Mouse (Mus musculus) urinary bladder, postnatal 0 days (tissue): Measurements from ENCODE around the gene Proser3. TPM values are rescaled to one million over a fixed set of nuclear protein-coding genes. Genes with fewer than 3 reads are reported as not detected.
A peak's percentile ranks its signal among the peaks of the same experiment; 100 is the strongest.

ENCODE experiments used
- microRNA-seq: library from miRNA; unstranded; fragments of <30 nt; microRNA quantifications from one replicate; pipeline ENCODE4, GENCODE M21; 2016
- polyA plus RNA-seq: library from polyadenylated mRNA; unstranded; fragments of >200 nt; fragmentation: Nextera tagmentation; extraction: Ambion mirVana; gene quantifications from 2 replicates; pipeline ENCODE4 v1.2.1, GENCODE M21; 2015

Proser3 gene
- 3.2 and 3.9 TPM in 2 replicates for polyA plus RNA-seq

GRCm38 (mm10) chr7:30552102-30553020, at the start of gene Proser3, which contains the start of gene Hspb6:
Gene Proser3 (minus strand): TSS chr7:30552299.
Gene Hspb6 (plus strand): TSS chr7:30552178.

GRCm38 (mm10) chr7:30598786-30599185, 46.7 kb upstream of the Proser3 start, which contains the start of gene Zbtb32:
Gene Zbtb32 (minus strand): TSS chr7:30598909.

GRCm38 (mm10) chr7:30588676-30589434, 36.8 kb upstream of the Proser3 start, which contains the start of gene Kmt2b:
Gene Kmt2b (minus strand): TSS chr7:30588726.

GRCm38 (mm10) chr7:30564970-30565571, 13.0 kb upstream of the Proser3 start, which contains the start of gene Igflr1:
Gene Igflr1 (plus strand): TSS chr7:30565427.

GRCm38 (mm10) chr7:30563117-30563905, 11.2 kb upstream of the Proser3 start, which contains the start of the genes U2af1l4, Gm49396 and Psenen:
Gene U2af1l4 (plus strand): TSS chr7:30563301.
Gene Gm49396 (plus strand): TSS chr7:30563344.
Gene Psenen (minus strand): TSS chr7:30563627.

GRCm38 (mm10) chr7:30559443-30559954, 7.4 kb upstream of the Proser3 start, which contains the start of gene Lin37:
Gene Lin37 (minus strand): TSS chr7:30559838.

GRCm38 (mm10) chr7:30534633-30535577, 17.2 kb downstream of the Proser3 start, which contains the start of gene Arhgap33:
Gene Arhgap33 (minus strand): TSS chr7:30535060.

GRCm38 (mm10) chr7:30493401-30493931, 58.6 kb downstream of the Proser3 start, which contains the start of gene Prodh2:
Gene Prodh2 (plus strand): TSS chr7:30493622.

Small RNA genes lying within 50 kb of the gene (microRNA-seq; reads per million reads assigned to microRNA genes)
- gene Gm38670 (4.0 reads per million, percentile 6 among the genes with 10 or more reads in this experiment), gene Mir3569 (not detected)

Other genes starting within 250 kb of the Proser3 start
- gene Alkbh6, start 243.6 kb downstream of the Proser3 start, polyA plus RNA-seq = 44.3 and 50.6 TPM in 2 replicates
- gene Syne4, start 237.5 kb downstream of the Proser3 start, polyA plus RNA-seq = 3.8 and 4.1 TPM in 2 replicates
- not detected in 2 replicates for gene E130208F15Rik, start 230.6 kb downstream of the Proser3 start, polyA plus RNA-seq
- gene Sdhaf1, start 228.4 kb downstream of the Proser3 start, polyA plus RNA-seq = 15.7 and 16.6 TPM in 2 replicates
- 2.8 and 3.7 TPM in 2 replicates for gene Lrfn3, start 189.5 kb downstream of the Proser3 start, polyA plus RNA-seq
- gene Tyrobp, start 138.5 kb downstream of the Proser3 start, polyA plus RNA-seq = 74.3 and 230 TPM in 2 replicates
- gene Hcst, start 132.4 kb downstream of the Proser3 start, polyA plus RNA-seq = 2.4 and 10.2 TPM in 2 replicates
- gene Nfkbid, start 130.6 kb downstream of the Proser3 start, polyA plus RNA-seq = 0.84 and 1.4 TPM in 2 replicates
- gene Aplp1, start 106.8 kb downstream of the Proser3 start, polyA plus RNA-seq = 8.7 and 9.1 TPM in 2 replicates
- gene Kirrel2, start 94.6 kb downstream of the Proser3 start, polyA plus RNA-seq = not detected in 2 replicates
- 0.12 TPM in 1 of 2 replicates, not detected in the other for gene Nphs1, start 94.0 kb downstream of the Proser3 start, polyA plus RNA-seq
- gene Prodh2, start 58.7 kb downstream of the Proser3 start, polyA plus RNA-seq = 0.21 and 0.36 TPM in 2 replicates
- gene Arhgap33, start 17.2 kb downstream of the Proser3 start, polyA plus RNA-seq = 2.5 and 2.6 TPM in 2 replicates
- 391 and 404 TPM in 2 replicates for gene Hspb6, start 121 bp downstream of the Proser3 start, polyA plus RNA-seq
- 21.1 and 25.6 TPM in 2 replicates for gene Lin37, start 7.5 kb upstream of the Proser3 start, polyA plus RNA-seq
- 69.5 and 73.2 TPM in 2 replicates for gene U2af1l4, start 11.0 kb upstream of the Proser3 start, polyA plus RNA-seq
- 2.7 and 2.8 TPM in 2 replicates for gene Gm49396, start 11.0 kb upstream of the Proser3 start, polyA plus RNA-seq
- gene Psenen, start 11.3 kb upstream of the Proser3 start, polyA plus RNA-seq = 114 and 127 TPM in 2 replicates
- 1.1 and 1.6 TPM in 2 replicates for gene Igflr1, start 13.1 kb upstream of the Proser3 start, polyA plus RNA-seq
- 4.8 TPM in 2 replicates for gene Kmt2b, start 36.4 kb upstream of the Proser3 start, polyA plus RNA-seq
- gene Zbtb32, start 46.6 kb upstream of the Proser3 start, polyA plus RNA-seq = 2.4 and 3.5 TPM in 2 replicates
- gene Upk1a, start 60.5 kb upstream of the Proser3 start, polyA plus RNA-seq = 1,486 and 1,535 TPM in 2 replicates
- gene Cox6b1, start 73.9 kb upstream of the Proser3 start, polyA plus RNA-seq = 1,042 and 1,083 TPM in 2 replicates
- not detected in 2 replicates for gene Etv2, start 83.6 kb upstream of the Proser3 start, polyA plus RNA-seq
- 87.7 and 91.8 TPM in 2 replicates for gene Rbm42, start 98.0 kb upstream of the Proser3 start, polyA plus RNA-seq
- gene Haus5, start 112.7 kb upstream of the Proser3 start, polyA plus RNA-seq = 10.3 and 11.1 TPM in 2 replicates
- not detected in 2 replicates for gene Pmis2, start 119.3 kb upstream of the Proser3 start, polyA plus RNA-seq
- 0.39 TPM in 1 of 2 replicates, not detected in the other for gene 2200002J24Rik, start 146.6 kb upstream of the Proser3 start, polyA plus RNA-seq
- 0.13 and 0.69 TPM in 2 replicates for gene Atp4a, start 159.9 kb upstream of the Proser3 start, polyA plus RNA-seq
- gene Tmem147, start 177.2 kb upstream of the Proser3 start, polyA plus RNA-seq = 155 and 184 TPM in 2 replicates
- gene Gapdhs, start 191.4 kb upstream of the Proser3 start, polyA plus RNA-seq = 0.12 TPM in 1 of 2 replicates, not detected in the other
- 13.6 and 17.0 TPM in 2 replicates for gene Sbsn, start 199.2 kb upstream of the Proser3 start, polyA plus RNA-seq
- gene Dmkn, start 211.5 kb upstream of the Proser3 start, polyA plus RNA-seq = 97.2 and 160 TPM in 2 replicates
- gene Krtdap, start 235.6 kb upstream of the Proser3 start, polyA plus RNA-seq = 135 and 161 TPM in 2 replicates